Mouse (Mus musculus): Measurements from ENCODE around the gene Mad2l1bp. TPM values are rescaled to one million over a fixed set of nuclear protein-coding genes. Genes with fewer than 3 reads are reported as not detected.

Mad2l1bp gene
- polyA plus RNA-seq, 1 experiment = 17.4 TPM

DNA sequence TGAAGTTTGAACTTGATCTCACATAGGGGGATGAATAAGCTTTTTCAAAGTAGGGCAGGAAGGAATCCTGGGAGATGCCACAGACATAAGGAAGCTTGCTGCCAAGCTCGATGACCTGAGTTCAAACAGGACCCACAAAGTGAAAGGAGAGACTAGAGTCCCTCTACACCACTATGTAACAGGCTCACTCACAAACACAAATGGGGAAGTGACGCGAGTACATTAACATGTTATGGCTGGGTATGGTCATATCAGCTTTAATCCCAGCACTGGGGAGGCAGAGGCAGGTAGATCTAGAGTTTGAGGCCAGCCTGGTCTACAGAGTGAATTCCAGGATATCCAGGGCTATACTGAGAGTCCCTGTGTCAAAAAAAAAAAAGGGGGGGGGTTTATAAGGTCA lies 983 bp upstream of the Mad2l1bp start:
- no peak overlapping the region for H3K27ac ChIP-seq (ENCODE audit: insufficient read depth, low read length)
- WGBS = 94% methylated on average over 3 of the region's 3 CpGs
- H3K4me3 ChIP-seq (replicated peaks; ENCODE audit: insufficient read depth, low read depth, low read length) = no peak overlapping the region
- no peaks in the 10 kb centered on the region for H3K27me3 ChIP-seq (ENCODE audit: control insufficient read depth, insufficient read depth, low read length)
- no peak for DNase-seq
- TF ChIP-seq POLR2A (IDR thresholded peaks at IDR 0.05; ENCODE audit: borderline replicate concordance, insufficient read depth, low read length) (no peak), CTCF (IDR thresholded peaks at IDR 0.05; ENCODE audit: borderline replicate concordance, insufficient read depth, low read depth, low read length) (no peak)
- H3K4me1 ChIP-seq (ENCODE audit: control insufficient read depth, insufficient read depth, low read length) = no peaks in the 10 kb centered on the region

DNA sequence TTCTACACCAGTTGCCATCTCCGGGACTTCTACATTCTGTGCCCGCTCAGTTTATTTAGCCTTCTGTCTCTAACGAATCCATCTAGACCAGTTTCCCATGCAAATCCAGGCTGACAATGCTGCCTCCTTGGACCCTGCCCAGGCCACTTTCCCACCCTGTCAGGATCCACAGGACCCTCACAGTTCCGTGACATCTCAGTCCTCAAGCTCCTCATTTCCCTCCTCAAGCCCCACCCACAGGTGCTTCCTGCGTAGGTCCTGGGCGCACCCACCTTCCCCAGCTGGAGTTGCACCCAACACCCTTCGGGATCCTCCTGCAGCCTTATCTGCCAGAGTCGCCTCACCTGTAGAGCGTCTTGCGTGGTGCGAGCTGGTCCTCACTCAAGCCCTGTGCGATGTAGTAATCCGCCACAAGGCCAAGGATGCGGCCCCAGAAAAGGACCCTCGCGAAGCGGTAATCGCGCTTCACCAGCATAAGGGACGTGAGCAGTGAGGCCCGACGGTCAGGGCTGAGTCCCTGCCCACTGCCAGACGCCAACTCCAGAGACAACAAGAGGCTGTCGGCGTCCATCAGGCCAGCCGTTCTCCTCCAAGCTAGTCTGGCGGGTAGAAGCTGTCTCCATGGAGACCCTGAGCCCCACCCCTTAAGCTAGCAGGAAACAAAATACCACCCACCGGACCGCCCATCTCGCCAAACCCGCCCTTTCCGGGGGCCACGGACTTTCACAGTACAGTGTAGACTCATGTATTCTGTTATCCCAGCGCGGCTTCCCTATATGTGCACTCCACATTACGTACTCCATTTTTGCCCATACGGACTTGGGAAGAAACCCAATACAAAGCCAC lies 9.6 kb downstream of the Mad2l1bp start, which contains the start of gene Rsph9:
Gene Rsph9, minus strand, starts transcription at position 639 of the 846 bp plus-strand sequence.
- no peaks in the 10 kb centered on the region for H3K27me3 ChIP-seq (ENCODE audit: control insufficient read depth, insufficient read depth, low read length)
- TF ChIP-seq POLR2A (IDR thresholded peaks at IDR 0.05; ENCODE audit: borderline replicate concordance, insufficient read depth, low read length) = no peak
- no peak for TF ChIP-seq CTCF (IDR thresholded peaks at IDR 0.05; ENCODE audit: borderline replicate concordance, insufficient read depth, low read depth, low read length)
- 21% methylated on average over 37 of the region's 37 CpGs for WGBS
- no peak for DNase-seq
- peak within 1 kb of the TSS; percentile 39 for H3K4me3 ChIP-seq (replicated peaks; ENCODE audit: insufficient read depth, low read depth, low read length)
- no peak within 1 kb of the TSS for H3K27ac ChIP-seq (ENCODE audit: insufficient read depth, low read length)
- no peaks in the 10 kb centered on the region; the same call in 1 of the 2 replicates for H3K4me1 ChIP-seq (ENCODE audit: control insufficient read depth, insufficient read depth, low read length)

DNA sequence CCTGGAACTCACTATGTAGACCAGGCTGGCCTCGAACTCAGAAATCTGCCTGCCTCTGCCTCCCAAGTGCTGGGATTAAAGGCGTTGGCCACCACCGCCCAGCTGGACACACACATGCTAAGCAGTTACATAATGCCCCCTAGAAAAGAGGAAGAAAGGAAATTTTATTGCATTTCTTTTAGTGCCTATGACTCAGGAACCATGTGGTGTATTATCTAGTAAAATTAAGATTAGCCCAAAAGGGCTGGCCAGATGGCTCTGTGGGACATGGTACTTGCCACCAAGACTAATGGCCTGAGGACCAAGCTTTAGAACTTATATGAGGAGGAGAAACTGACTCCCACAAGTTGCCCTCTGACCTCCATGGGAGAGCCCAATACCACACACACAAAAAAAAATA lies 13.5 kb downstream of the Mad2l1bp start:
- no peaks in the 10 kb centered on the region; the same call in 1 of the 2 replicates for H3K4me1 ChIP-seq (ENCODE audit: control insufficient read depth, insufficient read depth, low read length)
- no peaks in the 10 kb centered on the region for H3K27me3 ChIP-seq (ENCODE audit: control insufficient read depth, insufficient read depth, low read length)
- no peak overlapping the region for H3K27ac ChIP-seq (ENCODE audit: insufficient read depth, low read length)
- 92% methylated on average over 3 of the region's 3 CpGs for WGBS
- DNase-seq = no peak
- TF ChIP-seq CTCF (IDR thresholded peaks at IDR 0.05; ENCODE audit: borderline replicate concordance, insufficient read depth, low read depth, low read length) (no peak), POLR2A (IDR thresholded peaks at IDR 0.05; ENCODE audit: borderline replicate concordance, insufficient read depth, low read length) (no peak)
- H3K4me3 ChIP-seq (replicated peaks; ENCODE audit: insufficient read depth, low read depth, low read length) = no peak overlapping the region

DNA sequence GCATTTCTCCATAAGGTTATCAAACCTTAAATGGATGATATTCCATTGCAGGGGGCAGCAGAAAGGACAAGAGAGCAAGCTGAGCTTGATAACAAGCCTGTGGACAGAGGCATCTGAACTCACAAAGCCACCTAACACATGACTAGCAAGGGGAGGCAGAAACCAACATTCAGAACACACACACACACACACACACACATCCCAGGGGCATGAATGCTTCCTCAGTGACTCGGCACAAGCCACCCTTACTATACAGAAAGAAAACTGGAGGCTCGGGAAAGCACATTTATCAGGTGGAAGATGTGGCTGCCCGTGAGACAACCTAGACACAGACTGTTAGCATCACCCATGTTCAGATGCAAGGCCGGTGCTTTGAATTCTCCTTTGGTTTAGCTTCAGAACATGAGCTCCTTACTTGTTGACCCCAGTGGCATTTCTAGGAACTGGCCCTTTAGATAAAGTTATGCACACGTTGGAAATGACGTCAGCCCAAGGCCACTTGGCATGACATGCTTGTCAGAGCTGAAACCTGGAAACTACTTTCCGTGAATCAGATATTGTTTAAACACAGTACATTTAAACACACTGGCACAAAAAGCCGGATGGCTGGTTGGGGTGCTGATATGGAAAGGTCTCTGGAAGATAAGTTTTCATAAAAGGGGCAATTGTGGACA lies 14.7 kb downstream of the Mad2l1bp start:
- Histone ChIP-seq H3K4me1 (ENCODE audit: control insufficient read depth, insufficient read depth, low read length) (no peaks in the 10 kb centered on the region), H3K27ac (ENCODE audit: insufficient read depth, low read length) (no peak overlapping the region), H3K27me3 (ENCODE audit: control insufficient read depth, insufficient read depth, low read length) (no peaks in the 10 kb centered on the region), H3K4me3 (replicated peaks; ENCODE audit: insufficient read depth, low read depth, low read length) (no peak overlapping the region)
- WGBS = 79% methylated on average over 8 of the region's 8 CpGs
- DNase-seq = no peak
- TF ChIP-seq CTCF (IDR thresholded peaks at IDR 0.05; ENCODE audit: borderline replicate concordance, insufficient read depth, low read depth, low read length) (no peak), POLR2A (IDR thresholded peaks at IDR 0.05; ENCODE audit: borderline replicate concordance, insufficient read depth, low read length) (no peak)

DNA sequence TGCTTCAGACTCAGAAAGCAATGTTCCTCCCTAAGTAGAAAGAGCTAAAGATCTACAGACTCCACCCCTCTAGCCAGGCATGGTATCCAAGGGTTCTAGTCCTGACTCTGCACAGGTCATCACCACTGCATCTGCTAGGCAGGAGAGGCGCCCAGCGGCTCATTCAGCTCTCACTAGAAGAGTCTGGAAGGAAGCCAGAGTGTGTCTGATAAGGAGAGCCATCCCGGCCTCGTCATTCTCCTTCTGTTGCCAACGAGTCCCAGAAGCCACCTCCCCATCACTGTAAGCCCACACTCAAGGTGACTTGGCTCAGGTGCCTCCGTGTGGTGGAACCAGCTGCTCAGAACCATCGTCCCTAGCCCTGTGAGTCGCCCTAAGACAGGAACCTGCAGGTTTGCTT lies 20.5 kb downstream of the Mad2l1bp start:
- WGBS = 43% methylated on average over 8 of the region's 8 CpGs
- H3K4me3 ChIP-seq (replicated peaks; ENCODE audit: insufficient read depth, low read depth, low read length) = no peak overlapping the region
- no peaks in the 10 kb centered on the region for H3K27me3 ChIP-seq (ENCODE audit: control insufficient read depth, insufficient read depth, low read length)
- TF ChIP-seq POLR2A (IDR thresholded peaks at IDR 0.05; ENCODE audit: borderline replicate concordance, insufficient read depth, low read length) (no peak), CTCF (IDR thresholded peaks at IDR 0.05; ENCODE audit: borderline replicate concordance, insufficient read depth, low read depth, low read length) (no peak)
- H3K27ac ChIP-seq (ENCODE audit: insufficient read depth, low read length) = no peak overlapping the region
- no peaks in the 10 kb centered on the region for H3K4me1 ChIP-seq (ENCODE audit: control insufficient read depth, insufficient read depth, low read length)
- no peak for DNase-seq

DNA sequence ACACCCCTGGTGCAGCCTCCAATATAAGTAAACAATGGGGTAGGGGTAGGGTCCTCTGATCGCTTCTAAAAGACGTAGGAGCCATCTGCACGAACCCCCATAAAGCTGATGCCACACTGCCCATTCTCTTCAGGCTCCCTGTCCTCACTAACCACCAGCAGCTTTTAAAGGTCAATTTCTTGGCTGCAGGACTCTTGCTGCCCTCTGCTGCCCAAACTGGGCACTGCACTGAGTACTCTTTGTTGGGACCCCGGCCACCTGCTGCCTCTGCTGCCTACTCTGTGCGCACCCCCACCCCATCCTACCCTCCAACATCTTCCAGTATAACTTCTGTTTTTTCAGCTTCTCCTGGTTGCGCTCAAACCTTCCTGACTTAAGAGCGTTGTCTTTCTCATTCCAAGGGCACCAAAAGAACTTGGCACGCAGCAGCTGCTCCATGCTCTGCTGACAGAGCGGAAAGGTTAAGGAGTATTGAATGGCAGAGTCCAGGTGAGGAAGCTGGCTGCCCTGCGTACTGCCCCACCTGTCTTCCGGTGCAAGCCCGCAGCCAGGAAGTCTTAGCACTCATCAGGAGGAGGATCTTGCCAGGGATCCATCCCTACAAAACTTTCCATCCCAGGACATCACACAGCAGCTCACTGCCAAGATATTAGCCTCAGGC lies 21.2 kb downstream of the Mad2l1bp start:
- DNase-seq = peak; percentile 57 to 78
- 12% methylated on average over 12 of the region's 12 CpGs for WGBS
- Histone ChIP-seq H3K4me3 (replicated peaks; ENCODE audit: insufficient read depth, low read depth, low read length) (no peak overlapping the region), H3K4me1 (ENCODE audit: control insufficient read depth, insufficient read depth, low read length) (no peaks in the 10 kb centered on the region), H3K27me3 (ENCODE audit: control insufficient read depth, insufficient read depth, low read length) (no peaks in the 10 kb centered on the region), H3K27ac (ENCODE audit: insufficient read depth, low read length) (no peak overlapping the region)
- no peak for TF ChIP-seq POLR2A (IDR thresholded peaks at IDR 0.05; ENCODE audit: borderline replicate concordance, insufficient read depth, low read length)
- peak; percentile 91 for TF ChIP-seq CTCF (IDR thresholded peaks at IDR 0.05; ENCODE audit: borderline replicate concordance, insufficient read depth, low read depth, low read length)

DNA sequence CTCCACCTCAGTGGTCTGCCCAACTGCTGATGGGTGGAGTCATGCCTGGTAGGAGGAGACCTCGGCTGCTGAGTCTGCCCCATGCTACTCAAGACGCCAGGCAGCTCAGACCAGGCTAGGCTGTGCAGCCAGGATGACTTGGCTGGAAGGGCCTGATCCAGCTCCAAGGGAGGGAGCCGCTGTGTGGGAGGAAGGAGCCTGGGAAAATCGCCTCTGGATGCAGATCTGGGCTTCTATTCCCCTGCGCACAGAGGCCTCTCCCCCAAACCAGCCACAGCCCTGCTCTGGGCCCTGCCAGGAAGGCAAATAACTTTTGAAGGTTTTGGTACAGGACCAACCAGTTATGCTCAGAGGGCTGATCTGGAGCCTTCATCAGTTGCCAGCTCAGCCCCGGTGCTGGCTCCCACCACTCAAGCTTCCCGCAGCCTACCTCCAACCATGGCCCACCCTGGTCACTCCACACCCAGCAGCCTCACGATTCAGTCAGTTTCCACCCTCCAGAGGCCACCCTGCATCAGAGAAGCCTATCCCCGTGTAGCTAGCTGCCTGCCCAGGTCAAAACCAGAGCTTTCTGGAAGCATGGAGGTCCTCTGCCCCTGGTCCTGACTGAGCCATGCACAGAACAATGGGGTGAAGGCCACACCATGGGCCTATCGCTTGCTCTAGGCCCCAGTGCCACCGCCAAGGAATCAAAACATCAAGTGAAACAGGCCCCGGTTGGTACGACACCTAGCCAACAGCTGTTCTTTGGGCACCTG lies 23.4 kb downstream of the Mad2l1bp start:
- 57% methylated on average over 13 of the region's 13 CpGs for WGBS
- H3K27me3 ChIP-seq (ENCODE audit: control insufficient read depth, insufficient read depth, low read length) = no peaks in the 10 kb centered on the region
- no peak overlapping the region for H3K27ac ChIP-seq (ENCODE audit: insufficient read depth, low read length)
- no peaks in the 10 kb centered on the region for H3K4me1 ChIP-seq (ENCODE audit: control insufficient read depth, insufficient read depth, low read length)
- no peak for TF ChIP-seq POLR2A (IDR thresholded peaks at IDR 0.05; ENCODE audit: borderline replicate concordance, insufficient read depth, low read length)
- TF ChIP-seq CTCF (IDR thresholded peaks at IDR 0.05; ENCODE audit: borderline replicate concordance, insufficient read depth, low read depth, low read length) = no peak
- DNase-seq = peak in 1 of 2 experiments; percentile 17
- no peak overlapping the region for H3K4me3 ChIP-seq (replicated peaks; ENCODE audit: insufficient read depth, low read depth, low read length)

All from cerebellum, adult 2 months (tissue).